Mouse (Mus musculus) left cerebral cortex, adult 11 months (tissue): ENCODE data around the gene Sestd1.

ENCODE experiments used
- DNase-seq: peaks from one replicate; pipeline ENCODE4 v3.0.0; 2022; ENCODE audit warnings: low spot score

Gene Sestd1

GRCm38 (mm10) chr2:77173366-77173765 is 107.0 kb downstream of the Sestd1 start:
- DNase-seq = no peak

GRCm38 (mm10) chr2:77172241-77172671 is 108.1 kb downstream of the Sestd1 start:
- no peak for DNase-seq

- no peak for DNase-seq
Observed at GRCm38 (mm10) chr2:77171444-77172240, 108.8 kb downstream of the Sestd1 start.

- DNase-seq = no peak
Observed at GRCm38 (mm10) chr2:77170633-77171105, 109.7 kb downstream of the Sestd1 start, which contains the start of gene Ccdc141. Ccdc141 (minus strand) TSS chr2:77170636.

GRCm38 (mm10) chr2:77169916-77170632 is 110.3 kb downstream of the Sestd1 start:
- DNase-seq = no peak

GRCm38 (mm10) chr2:77169218-77169617 is 111.2 kb downstream of the Sestd1 start:
- DNase-seq = no peak

GRCm38 (mm10) chr2:77168781-77169180 is 111.6 kb downstream of the Sestd1 start:
- no peak for DNase-seq

GRCm38 (mm10) chr2:77168081-77168685 is 112.2 kb downstream of the Sestd1 start:
- DNase-seq = no peak

GRCm38 (mm10) chr2:77166366-77166765 is 114.0 kb downstream of the Sestd1 start:
- DNase-seq = no peak

GRCm38 (mm10) chr2:77164662-77165061 is 115.7 kb downstream of the Sestd1 start:
- DNase-seq = no peak

GRCm38 (mm10) chr2:77163381-77163780 is 117.0 kb downstream of the Sestd1 start:
- no peak for DNase-seq

- DNase-seq = no peak
Observed at GRCm38 (mm10) chr2:77162135-77162534, 118.3 kb downstream of the Sestd1 start.

- DNase-seq = no peak
Observed at GRCm38 (mm10) chr2:77157546-77157945, 122.8 kb downstream of the Sestd1 start.

GRCm38 (mm10) chr2:77154080-77154479 is 126.3 kb downstream of the Sestd1 start:
- DNase-seq = no peak

GRCm38 (mm10) chr2:77151255-77151654 is 129.1 kb downstream of the Sestd1 start:
- no peak for DNase-seq

- DNase-seq = no peak
Observed at GRCm38 (mm10) chr2:77149576-77149975, 130.8 kb downstream of the Sestd1 start.

- no peak for DNase-seq
Observed at GRCm38 (mm10) chr2:77148215-77148614, 132.2 kb downstream of the Sestd1 start.

- no peak for DNase-seq
Observed at GRCm38 (mm10) chr2:77146968-77147367, 133.4 kb downstream of the Sestd1 start.

- DNase-seq = no peak
Observed at GRCm38 (mm10) chr2:77146291-77146690, 134.1 kb downstream of the Sestd1 start.

- DNase-seq = no peak
Observed at GRCm38 (mm10) chr2:77143536-77143935, 136.9 kb downstream of the Sestd1 start.

- DNase-seq = no peak
Observed at GRCm38 (mm10) chr2:77138879-77139278, 141.5 kb downstream of the Sestd1 start.

- no peak for DNase-seq
Observed at GRCm38 (mm10) chr2:77134906-77135305, 145.5 kb downstream of the Sestd1 start.

- DNase-seq = no peak
Observed at GRCm38 (mm10) chr2:77133407-77133806, 147.0 kb downstream of the Sestd1 start.
